In genomic region chr8:84638555-84639161, GRCm38 (mm10) we compare ENCODE assay signal across 8 mouse cellular contexts. TPM values are rescaled to one million over a fixed set of nuclear protein-coding genes. Genes with fewer than 3 reads are reported as not detected.
DNase-seq lines count a peak whose midpoint lies in the region; ATAC-seq and TF ChIP-seq lines count a peak whose summit lies in the region.

No protein-coding gene starts in this region.

- peak overlapping the region; percentile 95 for H3K27ac ChIP-seq in forebrain, embryonic 10.5 days
- peak overlapping the region; percentile 83 for H3K27ac ChIP-seq in hindbrain, embryonic 16.5 days (ENCODE audit: low read depth, low read length)
- H3K27ac ChIP-seq in lung, postnatal 0 days (ENCODE audit: low read length): peak overlapping the region; percentile 86

- 1% methylated on average over 47 of the region's 52 CpGs for WGBS in forebrain, embryonic 10.5 days
- 1% methylated on average over 40 of the region's 52 CpGs for WGBS in hindbrain, embryonic 16.5 days
- WGBS in lung, postnatal 0 days: under 1% methylated on average over 40 of the region's 52 CpGs

- no peak for TF ChIP-seq EP300 in lung, postnatal 0 days (IDR thresholded peaks at IDR 0.05)

- H3K9me3 ChIP-seq in forebrain, embryonic 10.5 days: no peaks in the 10 kb centered on the region
- H3K9me3 ChIP-seq in hindbrain, embryonic 16.5 days (ENCODE audit: control insufficient read depth, low read length): no peaks in the 10 kb centered on the region
- no peaks in the 10 kb centered on the region for H3K9me3 ChIP-seq in lung, postnatal 0 days (ENCODE audit: low read length)

- H3K36me3 ChIP-seq in forebrain, embryonic 10.5 days (replicated peaks): no peaks in the 10 kb centered on the region
- H3K36me3 ChIP-seq in hindbrain, embryonic 16.5 days (ENCODE audit: control insufficient read depth, insufficient read depth, low read length): peaks cover under 1% of the 10 kb centered on the region; the same call in 1 of the 2 replicates
- H3K36me3 ChIP-seq in lung, postnatal 0 days (ENCODE audit: insufficient read depth, low read length): no peaks in the 10 kb centered on the region

- peaks cover 60% of the 10 kb centered on the region for H3K4me1 ChIP-seq in forebrain, embryonic 10.5 days
- peaks cover 20% of the 10 kb centered on the region for H3K4me1 ChIP-seq in hindbrain, embryonic 16.5 days (ENCODE audit: control insufficient read depth, insufficient read depth, low read depth, low read length)
- no peaks in the 10 kb centered on the region; the same call in 1 of the 2 replicates for H3K4me1 ChIP-seq in lung, postnatal 0 days (ENCODE audit: insufficient read depth, low read depth, low read length)

- ATAC-seq in hindbrain, embryonic 16.5 days: peak; percentile 0
- ATAC-seq in lung, postnatal 0 days: peak; percentile 22
- no peak for ATAC-seq in monocyte, adult 5-6 weeks (replicated peaks; ENCODE audit: insufficient number of reproducible peaks, low FRiP score, low TSS enrichment, poor library complexity, severe bottlenecking)

- H3K4me2 ChIP-seq in hindbrain, embryonic 16.5 days (ENCODE audit: low read length): peak overlapping the region; percentile 93
- H3K4me2 ChIP-seq in lung, postnatal 0 days (replicated peaks; ENCODE audit: low read depth, low read length): peak overlapping the region; percentile 77

- peak overlapping the region; percentile 76 for H3K9ac ChIP-seq in hindbrain, embryonic 16.5 days (ENCODE audit: low read depth, low read length)
- peak overlapping the region; percentile 54 for H3K9ac ChIP-seq in lung, postnatal 0 days (replicated peaks; ENCODE audit: low read depth)

- peaks cover 20% of the 10 kb centered on the region for H3K27me3 ChIP-seq in forebrain, embryonic 10.5 days (ENCODE audit: poor library complexity, severe bottlenecking)
- H3K27me3 ChIP-seq in hindbrain, embryonic 16.5 days (replicated peaks; ENCODE audit: control insufficient read depth, insufficient read depth, low read length): no peaks in the 10 kb centered on the region
- H3K27me3 ChIP-seq in lung, postnatal 0 days (replicated peaks; ENCODE audit: insufficient read depth, low read length): no peaks in the 10 kb centered on the region

- DNase-seq in gastrocnemius, postnatal 10 days: peak; percentile 55
- DNase-seq in gastrocnemius, adult 18-20 months (ENCODE audit: low spot score): no peak
- DNase-seq in Muller cell, postnatal 12 days (ENCODE audit: inconsistent ontology term): peak; percentile 27
- no peak for DNase-seq in forebrain, embryonic 10.5 days (ENCODE audit: extremely low spot score, low spot score)
- no peak for DNase-seq in lung, postnatal 0 days (ENCODE audit: low spot score)
- peak; percentile 50 to 52 for DNase-seq in spleen, postnatal 10 days (ENCODE audit: low spot score in 2 of 2)

- TF ChIP-seq CTCF in lung, postnatal 0 days (IDR thresholded peaks at IDR 0.05): peak; percentile 16; the same call in 1 of the 2 replicates

- peak overlapping the region; percentile 65 for H3K4me3 ChIP-seq in forebrain, embryonic 10.5 days
- H3K4me3 ChIP-seq in hindbrain, embryonic 16.5 days (ENCODE audit: low read length): peak overlapping the region; percentile 49
- H3K4me3 ChIP-seq in lung, postnatal 0 days (ENCODE audit: low read depth, low read length): peak overlapping the region; percentile 55

RNA-seq across cellular contexts. Expression of gene Ier2, which starts 24.0 kb away (rescaled TPM):
- 10 to 100 TPM; 10.9 to 17.6 TPM for total RNA-seq in gastrocnemius, postnatal 10 days (2021)
- total RNA-seq in gastrocnemius, adult 18-20 months (2021): 1 to 10 TPM; 4.7 to 8.3 TPM
- polyA plus RNA-seq in forebrain, embryonic 10.5 days (2016; fragmentation: Nextera tagmentation; extraction: Ambion mirVana): 91.4 and 96.9 TPM in 2 replicates
- 18.2 and 19.6 TPM in 2 replicates for polyA plus RNA-seq in hindbrain, embryonic 16.5 days (2015; fragmentation: Nextera tagmentation; extraction: Ambion mirVana)
- 113 and 140 TPM in 2 replicates for polyA plus RNA-seq in lung, postnatal 0 days (2015; fragmentation: Nextera tagmentation; extraction: Ambion mirVana)
- total RNA-seq in monocyte, adult 5-6 weeks (2017): 92.1 to 198 TPM (median 119 TPM) in 3 replicates

RNA-seq across cellular contexts. Expression of gene Trmt1, which starts 47.4 kb away (rescaled TPM):
- total RNA-seq in gastrocnemius, postnatal 10 days (2021): 10 to 100 TPM; 33.7 to 43.9 TPM
- 10 to 100 TPM; 47.0 to 51.4 TPM for total RNA-seq in gastrocnemius, adult 18-20 months (2021)
- polyA plus RNA-seq in forebrain, embryonic 10.5 days (2016; fragmentation: Nextera tagmentation; extraction: Ambion mirVana): 68.8 and 69.3 TPM in 2 replicates
- polyA plus RNA-seq in hindbrain, embryonic 16.5 days (2015; fragmentation: Nextera tagmentation; extraction: Ambion mirVana): 66.8 and 71.2 TPM in 2 replicates
- polyA plus RNA-seq in lung, postnatal 0 days (2015; fragmentation: Nextera tagmentation; extraction: Ambion mirVana): 38.4 and 43.4 TPM in 2 replicates
- total RNA-seq in monocyte, adult 5-6 weeks (2017): 40.1 to 46.6 TPM (median 44.7 TPM) in 3 replicates

RNA-seq across cellular contexts. Expression of gene Nacc1, which starts 49.0 kb away (rescaled TPM):
- total RNA-seq in gastrocnemius, postnatal 10 days (2021): 10 to 100 TPM; 38.2 to 39.1 TPM
- 10 to 100 TPM; 19.3 to 22.8 TPM for total RNA-seq in gastrocnemius, adult 18-20 months (2021)
- polyA plus RNA-seq in forebrain, embryonic 10.5 days (2016; fragmentation: Nextera tagmentation; extraction: Ambion mirVana): 31.3 and 31.5 TPM in 2 replicates
- polyA plus RNA-seq in hindbrain, embryonic 16.5 days (2015; fragmentation: Nextera tagmentation; extraction: Ambion mirVana): 12.4 and 15.5 TPM in 2 replicates
- polyA plus RNA-seq in lung, postnatal 0 days (2015; fragmentation: Nextera tagmentation; extraction: Ambion mirVana): 7.1 and 7.4 TPM in 2 replicates
- total RNA-seq in monocyte, adult 5-6 weeks (2017): 29.0 to 50.5 TPM (median 36.3 TPM) in 3 replicates

Comparison
In these comparisons a context has a peak if more than half of its experiments do, and no peak if none do; other contexts are left out.
1. DNase-seq: peak in gastrocnemius, postnatal 10 days (single experiment), Muller cell, postnatal 12 days (single experiment) and spleen, postnatal 10 days (2 of 2); none in gastrocnemius, adult 18-20 months (single experiment), forebrain, embryonic 10.5 days (single experiment) and lung, postnatal 0 days (single experiment).
2. Peak in every context shown above with its lines, with median percentiles within 50 percentile points of each other: H3K27ac ChIP-seq and H3K4me3 ChIP-seq.